Mouse (Mus musculus) layer of hippocampus, postnatal 25 days (tissue): ENCODE data around the gene Crygd. TPM values are rescaled to one million over a fixed set of nuclear protein-coding genes. Genes with fewer than 3 reads are reported as not detected.

ENCODE experiments used
- DNase-seq, 2 experiments: peaks; one replicate each; pipeline ENCODE4 v3.0.0; 2022; ENCODE audit warnings: mixed read lengths in 2 of 2, low spot score in 1 of 2; ENCODE audit errors: extremely low spot score in 1 of 2
- total RNA-seq, 2 experiments: library from RNA; stranded (reverse); gene quantifications; 2 replicates each; pipeline ENCODE4 v1.2.3; 2021

The Crygd gene
- total RNA-seq, 2 experiments from 2014 or later, result not detected

GRCm38 (mm10) chr1:65046401-65047109 lies 16.7 kb downstream of the Crygd start:
- peak in 1 of 2 experiments; percentile 20 for DNase-seq

- no peak for DNase-seq
Observed at GRCm38 (mm10) chr1:65043433-65043832, 19.8 kb downstream of the Crygd start.

GRCm38 (mm10) chr1:65041837-65042236 lies 21.4 kb downstream of the Crygd start:
- DNase-seq, result no peak

- no peak for DNase-seq
Observed at GRCm38 (mm10) chr1:65040806-65041205, 22.4 kb downstream of the Crygd start.

GRCm38 (mm10) chr1:65039679-65040078 lies 23.6 kb downstream of the Crygd start:
- no peak for DNase-seq

- no peak for DNase-seq
Observed at GRCm38 (mm10) chr1:65037542-65037941, 25.7 kb downstream of the Crygd start.

GRCm38 (mm10) chr1:65035513-65035912 lies 27.7 kb downstream of the Crygd start:
- no peak for DNase-seq

GRCm38 (mm10) chr1:65032641-65033040 lies 30.6 kb downstream of the Crygd start, which contains the start of gene Akr1cl:
Gene Akr1cl (minus strand): TSS chr1:65032759.
- DNase-seq, result no peak

GRCm38 (mm10) chr1:65028206-65028605 lies 35.0 kb downstream of the Crygd start:
- DNase-seq, result no peak

- no peak for DNase-seq
Observed at GRCm38 (mm10) chr1:65012726-65013125, 50.5 kb downstream of the Crygd start.

Other genes starting within 250 kb of the Crygd start
- gene Plekhm3, start 106.6 kb downstream of the Crygd start, total RNA-seq, result 10 to 100 TPM; 24.7 to 34.1 TPM
- not detected for gene Akr1cl, start 30.7 kb downstream of the Crygd start, total RNA-seq
- gene Cryge, start 12.3 kb downstream of the Crygd start, total RNA-seq, result not detected
- gene Crygc, start 10.2 kb upstream of the Crygd start, total RNA-seq, result not detected
- gene Crygb, start 18.8 kb upstream of the Crygd start, total RNA-seq, result not detected
- gene Cryga, start 39.9 kb upstream of the Crygd start, total RNA-seq, result under 1 TPM in 1 of 2 experiments, not detected in 1; 0.47 TPM
- 1 to 10 TPM in 1 of 2 experiments, not detected in 1; 1.3 TPM for gene Gm28845, start 56.1 kb upstream of the Crygd start, total RNA-seq
- gene D630023F18Rik, start 59.8 kb upstream of the Crygd start, total RNA-seq, result 1 to 10 TPM; 10.0 TPM
- gene Idh1, start 123.0 kb upstream of the Crygd start, total RNA-seq, result 10 to 100 TPM; 52.2 to 57.4 TPM
- 10 to 100 TPM; 38.9 to 42.3 TPM for gene Pikfyve, start 123.2 kb upstream of the Crygd start, total RNA-seq
- under 1 TPM; 0.32 to 0.45 TPM for gene Pth2r, start 218.6 kb upstream of the Crygd start, total RNA-seq